Mouse (Mus musculus): ENCODE data around the gene Ess2. TPM values are rescaled to one million over a fixed set of nuclear protein-coding genes. Genes with fewer than 3 reads are reported as not detected.

Ess2 gene
- polyA plus RNA-seq, 1 experiment from 2014 or later, result 29.4 TPM

- H3K4me3 ChIP-seq (ENCODE audit: low read depth, low read length), result no peak overlapping the region
- H3K36me3 ChIP-seq (ENCODE audit: control insufficient read depth, insufficient read depth, low read length), result no peaks in the 10 kb centered on the region
- no peaks in the 10 kb centered on the region for H3K9me3 ChIP-seq (ENCODE audit: control insufficient read depth, low read length)
- H3K9ac ChIP-seq (ENCODE audit: low read length), result no peak overlapping the region
- no peaks in the 10 kb centered on the region for H3K27me3 ChIP-seq (replicated peaks; ENCODE audit: control insufficient read depth, insufficient read depth, low read length)
- peaks cover 9% of the 10 kb centered on the region; the same call in 1 of the 2 replicates for H3K4me1 ChIP-seq (replicated peaks; ENCODE audit: control insufficient read depth, insufficient read depth, low read length)
- 11% methylated on average over 7 of the region's 7 CpGs for WGBS
- peak; percentile 77 for DNase-seq (ENCODE audit: low spot score)
- ATAC-seq (replicated peaks; ENCODE audit: low FRiP score, low TSS enrichment, low read depth), result peak; percentile 85
- 0 out of 2 replicates have a peak overlapping the region, but pooled peaks have one; percentile 24 for H3K27ac ChIP-seq (ENCODE audit: low read depth)
- 0 out of 2 replicates have a peak overlapping the region, but pooled peaks have one; percentile 16 for H3K4me2 ChIP-seq (ENCODE audit: low read length)
These were observed 27.7 kb upstream of the Ess2 start for GRCm38 (mm10) chr16:17938821-17939220.

GRCm38 (mm10) chr16:17938187-17938586 lies 27.0 kb upstream of the Ess2 start:
- no peaks in the 10 kb centered on the region for H3K36me3 ChIP-seq (ENCODE audit: control insufficient read depth, insufficient read depth, low read length)
- no peak overlapping the region for H3K9ac ChIP-seq (ENCODE audit: low read length)
- peaks cover 9% of the 10 kb centered on the region; the same call in 1 of the 2 replicates for H3K4me1 ChIP-seq (replicated peaks; ENCODE audit: control insufficient read depth, insufficient read depth, low read length)
- DNase-seq (ENCODE audit: low spot score) (no peak), ATAC-seq (replicated peaks; ENCODE audit: low FRiP score, low TSS enrichment, low read depth) (peak; percentile 60; the same call in 1 of the 2 replicates)
- no peaks in the 10 kb centered on the region for H3K27me3 ChIP-seq (replicated peaks; ENCODE audit: control insufficient read depth, insufficient read depth, low read length)
- 71% methylated on average over 7 of the region's 7 CpGs for WGBS
- H3K4me3 ChIP-seq (ENCODE audit: low read depth, low read length), result no peak overlapping the region
- no peak overlapping the region for H3K27ac ChIP-seq (ENCODE audit: low read depth)
- H3K9me3 ChIP-seq (ENCODE audit: control insufficient read depth, low read length), result no peaks in the 10 kb centered on the region
- H3K4me2 ChIP-seq (ENCODE audit: low read length), result no peak overlapping the region

- no peak overlapping the region for H3K27ac ChIP-seq (ENCODE audit: low read depth)
- H3K27me3 ChIP-seq (replicated peaks; ENCODE audit: control insufficient read depth, insufficient read depth, low read length), result no peaks in the 10 kb centered on the region
- H3K36me3 ChIP-seq (ENCODE audit: control insufficient read depth, insufficient read depth, low read length), result no peaks in the 10 kb centered on the region
- WGBS, result 76% methylated on average over 10 of the region's 10 CpGs
- ATAC-seq (replicated peaks; ENCODE audit: low FRiP score, low TSS enrichment, low read depth) (no peak), DNase-seq (ENCODE audit: low spot score) (no peak)
- H3K4me1 ChIP-seq (replicated peaks; ENCODE audit: control insufficient read depth, insufficient read depth, low read length), result peaks cover 9% of the 10 kb centered on the region; the same call in 1 of the 2 replicates
- H3K9ac ChIP-seq (ENCODE audit: low read length), result no peak overlapping the region
- no peak overlapping the region for H3K4me2 ChIP-seq (ENCODE audit: low read length)
- H3K4me3 ChIP-seq (ENCODE audit: low read depth, low read length), result no peak overlapping the region
- no peaks in the 10 kb centered on the region for H3K9me3 ChIP-seq (ENCODE audit: control insufficient read depth, low read length)
These were observed 25.6 kb upstream of the Ess2 start for GRCm38 (mm10) chr16:17936776-17937175.

GRCm38 (mm10) chr16:17934445-17934910 lies 23.3 kb upstream of the Ess2 start:
- DNase-seq (ENCODE audit: low spot score) (no peak), ATAC-seq (replicated peaks; ENCODE audit: low FRiP score, low TSS enrichment, low read depth) (no peak)
- Histone ChIP-seq H3K4me1 (replicated peaks; ENCODE audit: control insufficient read depth, insufficient read depth, low read length) (peaks cover 8% of the 10 kb centered on the region; the same call in 1 of the 2 replicates), H3K4me3 (ENCODE audit: low read depth, low read length) (no peak overlapping the region), H3K36me3 (ENCODE audit: control insufficient read depth, insufficient read depth, low read length) (no peaks in the 10 kb centered on the region), H3K27ac (ENCODE audit: low read depth) (no peak overlapping the region), H3K4me2 (ENCODE audit: low read length) (no peak overlapping the region), H3K9me3 (ENCODE audit: control insufficient read depth, low read length) (no peaks in the 10 kb centered on the region), H3K27me3 (replicated peaks; ENCODE audit: control insufficient read depth, insufficient read depth, low read length) (no peaks in the 10 kb centered on the region), H3K9ac (ENCODE audit: low read length) (no peak overlapping the region)
- 62% methylated on average over 3 of the region's 3 CpGs for WGBS

GRCm38 (mm10) chr16:17933594-17934444 lies 22.7 kb upstream of the Ess2 start:
- no peak overlapping the region for H3K9ac ChIP-seq (ENCODE audit: low read length)
- H3K4me1 ChIP-seq (replicated peaks; ENCODE audit: control insufficient read depth, insufficient read depth, low read length), result peaks cover under 1% of the 10 kb centered on the region; the same call in 1 of the 2 replicates
- H3K36me3 ChIP-seq (ENCODE audit: control insufficient read depth, insufficient read depth, low read length), result no peaks in the 10 kb centered on the region
- no peaks in the 10 kb centered on the region for H3K9me3 ChIP-seq (ENCODE audit: control insufficient read depth, low read length)
- no peaks in the 10 kb centered on the region for H3K27me3 ChIP-seq (replicated peaks; ENCODE audit: control insufficient read depth, insufficient read depth, low read length)
- WGBS, result 69% methylated on average over 9 of the region's 9 CpGs
- no peak overlapping the region for H3K4me2 ChIP-seq (ENCODE audit: low read length)
- no peak overlapping the region for H3K4me3 ChIP-seq (ENCODE audit: low read depth, low read length)
- ATAC-seq (replicated peaks; ENCODE audit: low FRiP score, low TSS enrichment, low read depth), result no peak
- no peak for DNase-seq (ENCODE audit: low spot score)
- H3K27ac ChIP-seq (ENCODE audit: low read depth), result no peak overlapping the region

- H3K27ac ChIP-seq (ENCODE audit: low read depth), result no peak overlapping the region
- H3K4me2 ChIP-seq (ENCODE audit: low read length), result no peak overlapping the region
- no peak for ATAC-seq (replicated peaks; ENCODE audit: low FRiP score, low TSS enrichment, low read depth)
- H3K36me3 ChIP-seq (ENCODE audit: control insufficient read depth, insufficient read depth, low read length), result no peaks in the 10 kb centered on the region
- no peaks in the 10 kb centered on the region for H3K27me3 ChIP-seq (replicated peaks; ENCODE audit: control insufficient read depth, insufficient read depth, low read length)
- 75% methylated on average over 5 of the region's 5 CpGs for WGBS
- H3K4me1 ChIP-seq (replicated peaks; ENCODE audit: control insufficient read depth, insufficient read depth, low read length), result peaks cover 1% of the 10 kb centered on the region; the same call in 1 of the 2 replicates
- no peak overlapping the region for H3K9ac ChIP-seq (ENCODE audit: low read length)
- no peak overlapping the region for H3K4me3 ChIP-seq (ENCODE audit: low read depth, low read length)
- H3K9me3 ChIP-seq (ENCODE audit: control insufficient read depth, low read length), result no peaks in the 10 kb centered on the region
- no peak for DNase-seq (ENCODE audit: low spot score)
These were observed 20.8 kb upstream of the Ess2 start for GRCm38 (mm10) chr16:17931906-17932460.

GRCm38 (mm10) chr16:17929631-17930030 lies 18.5 kb upstream of the Ess2 start:
- Histone ChIP-seq H3K4me1 (replicated peaks; ENCODE audit: control insufficient read depth, insufficient read depth, low read length) (peaks cover 6% of the 10 kb centered on the region; the same call in 1 of the 2 replicates), H3K4me3 (ENCODE audit: low read depth, low read length) (no peak overlapping the region), H3K27me3 (replicated peaks; ENCODE audit: control insufficient read depth, insufficient read depth, low read length) (no peaks in the 10 kb centered on the region), H3K36me3 (ENCODE audit: control insufficient read depth, insufficient read depth, low read length) (peaks cover 15% of the 10 kb centered on the region; the same call in 1 of the 2 replicates), H3K27ac (ENCODE audit: low read depth) (no peak overlapping the region), H3K9me3 (ENCODE audit: control insufficient read depth, low read length) (no peaks in the 10 kb centered on the region), H3K4me2 (ENCODE audit: low read length) (no peak overlapping the region), H3K9ac (ENCODE audit: low read length) (no peak overlapping the region)
- no peak for ATAC-seq (replicated peaks; ENCODE audit: low FRiP score, low TSS enrichment, low read depth)
- 77% methylated on average over 2 of the region's 2 CpGs for WGBS
- DNase-seq (ENCODE audit: low spot score), result no peak

- DNase-seq (ENCODE audit: low spot score) (no peak), ATAC-seq (replicated peaks; ENCODE audit: low FRiP score, low TSS enrichment, low read depth) (no peak)
- H3K4me3 ChIP-seq (ENCODE audit: low read depth, low read length), result no peak overlapping the region
- no peaks in the 10 kb centered on the region for H3K27me3 ChIP-seq (replicated peaks; ENCODE audit: control insufficient read depth, insufficient read depth, low read length)
- H3K9me3 ChIP-seq (ENCODE audit: control insufficient read depth, low read length), result no peaks in the 10 kb centered on the region
- H3K27ac ChIP-seq (ENCODE audit: low read depth), result peak overlapping the region; percentile 85; the same call in 1 of the 2 replicates
- H3K4me1 ChIP-seq (replicated peaks; ENCODE audit: control insufficient read depth, insufficient read depth, low read length), result peaks cover 6% of the 10 kb centered on the region; the same call in 1 of the 2 replicates
- peaks cover 15% of the 10 kb centered on the region; the same call in 1 of the 2 replicates for H3K36me3 ChIP-seq (ENCODE audit: control insufficient read depth, insufficient read depth, low read length)
- no peak overlapping the region; the same call in 1 of the 2 replicates for H3K4me2 ChIP-seq (ENCODE audit: low read length)
- WGBS, result 28% methylated on average over 2 of the region's 2 CpGs
- H3K9ac ChIP-seq (ENCODE audit: low read length), result no peak overlapping the region
These were observed 18.1 kb upstream of the Ess2 start for GRCm38 (mm10) chr16:17929211-17929610.
